Mouse (Mus musculus): Measurements from ENCODE around the gene Gng2. TPM values are rescaled to one million over a fixed set of nuclear protein-coding genes. Genes with fewer than 3 reads are reported as not detected.

Gene Gng2
- polyA plus RNA-seq (2012; ENCODE audit: low replicate concordance), result 5.0 and 9.9 TPM in 2 replicates

GRCm38 (mm10) chr14:19977271-19978024 is at the start of gene Gng2:
Gene Gng2 (minus strand): TSS chr14:19977627.

DNA sequence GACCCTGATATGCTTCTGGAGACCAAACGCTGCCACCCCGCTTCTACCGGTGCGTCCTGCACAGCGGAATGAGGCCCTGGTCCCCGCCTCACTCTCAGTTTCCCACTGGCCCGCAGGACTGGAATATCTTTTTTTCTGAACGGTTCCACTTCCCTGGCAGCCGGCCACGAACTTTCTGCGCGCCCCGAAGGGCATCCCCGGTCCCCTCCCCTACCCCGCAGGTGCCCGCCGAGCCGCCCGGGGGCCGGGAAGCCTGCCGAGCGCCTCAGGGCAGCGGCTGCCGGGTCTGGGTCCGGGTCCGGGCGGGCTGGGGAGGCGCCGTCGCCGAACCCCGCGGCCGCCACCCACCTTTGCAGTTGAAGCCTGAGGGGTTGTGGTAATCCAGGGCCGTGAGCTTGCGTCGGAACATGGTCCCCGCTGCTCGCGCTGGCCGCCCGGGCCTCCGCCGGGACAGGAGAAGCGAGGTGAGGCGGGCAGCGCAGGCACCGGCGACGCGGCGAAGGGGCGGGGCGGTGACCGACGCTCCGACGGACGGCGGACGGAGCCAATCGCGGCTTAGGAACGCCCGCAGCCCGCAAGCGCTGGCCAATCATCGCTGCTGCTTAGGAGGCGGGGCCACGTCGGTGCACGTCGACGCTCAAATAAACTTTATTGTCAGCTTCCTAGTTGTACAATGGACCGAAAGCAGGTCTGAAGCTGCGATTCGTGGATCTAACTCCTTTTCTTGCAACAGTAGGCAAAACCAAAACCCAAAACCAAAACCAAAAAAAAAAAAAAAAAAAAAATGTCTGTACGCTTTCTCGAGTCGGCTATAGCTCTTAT is 153.9 kb downstream of the Gng2 start, which contains the start of gene Rtraf:
Gene Rtraf, minus strand, starts transcription at position 504 of the 822 bp plus-strand sequence.

Other genes with a start within 250 kb of the Gng2 start
- gene Nid2, start 226.4 kb downstream of the Gng2 start, polyA plus RNA-seq (2012; ENCODE audit: low replicate concordance), result 4.0 and 4.2 TPM in 2 replicates
- gene Rtraf, start 153.8 kb downstream of the Gng2 start, polyA plus RNA-seq (2012; ENCODE audit: low replicate concordance), result 184 and 260 TPM in 2 replicates
- gene Saysd1, start 160.9 kb upstream of the Gng2 start, polyA plus RNA-seq (2012; ENCODE audit: low replicate concordance), result 15.4 and 22.9 TPM in 2 replicates
- 14.3 and 15.7 TPM in 2 replicates for gene Kcnk5, start 204.2 kb upstream of the Gng2 start, polyA plus RNA-seq (2012; ENCODE audit: low replicate concordance)

Measured in hematopoietic multipotent progenitor cell, adult 10-12 weeks (in vitro differentiated cells).